Mouse (Mus musculus) B cell, adult 2 months (primary cell): ENCODE data around the gene Xpr1.

Experiments used
- DNase-seq, 2 experiments: peaks; one replicate each; pipeline ENCODE4 v3.0.0; 2022

The Xpr1 gene

GRCm38 (mm10) chr1:155400056-155400455 lies 17.2 kb downstream of the Xpr1 start:
- DNase-seq, result no peak

DNA sequence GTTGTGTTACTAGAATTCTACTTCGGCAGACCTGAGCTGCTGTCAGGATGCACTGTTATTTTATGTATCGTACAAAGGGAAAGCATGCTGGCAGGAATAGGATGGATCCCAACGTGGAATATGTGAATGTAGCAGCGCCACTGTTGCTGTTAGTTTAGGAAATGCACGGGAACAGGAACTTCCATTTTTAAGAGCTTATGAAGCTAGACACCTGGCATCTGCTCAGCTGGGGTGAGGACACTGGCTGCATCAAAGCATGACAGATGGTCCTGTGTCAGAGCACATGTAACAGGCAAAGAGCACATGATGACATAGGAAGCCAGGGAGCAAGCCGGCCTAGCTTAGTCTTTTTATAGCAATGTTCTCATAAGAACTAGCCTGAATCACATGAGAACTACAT lies 22.4 kb downstream of the Xpr1 start:
- DNase-seq, result peak; percentile 23 to 39

DNA sequence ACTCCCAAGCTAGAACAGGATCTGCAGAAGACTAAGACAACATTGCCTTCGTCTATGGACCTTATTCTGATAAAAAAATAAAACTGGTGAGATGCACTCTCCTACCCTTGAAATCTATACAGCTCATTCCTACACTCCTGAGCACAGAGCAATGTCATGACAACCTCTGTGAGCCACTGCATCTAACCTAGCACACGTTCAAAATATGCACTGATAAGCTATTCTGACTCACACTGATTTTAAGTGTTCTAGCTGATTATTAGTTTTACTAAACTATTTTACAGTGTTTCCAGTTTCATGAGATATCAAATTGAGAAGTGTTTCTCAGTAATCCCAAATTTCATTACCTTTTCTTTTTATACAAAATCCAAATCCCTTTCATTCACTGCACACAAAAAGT lies 23.2 kb downstream of the Xpr1 start:
- no peak for DNase-seq

GRCm38 (mm10) chr1:155392825-155393224 lies 24.4 kb downstream of the Xpr1 start:
- no peak for DNase-seq

DNA sequence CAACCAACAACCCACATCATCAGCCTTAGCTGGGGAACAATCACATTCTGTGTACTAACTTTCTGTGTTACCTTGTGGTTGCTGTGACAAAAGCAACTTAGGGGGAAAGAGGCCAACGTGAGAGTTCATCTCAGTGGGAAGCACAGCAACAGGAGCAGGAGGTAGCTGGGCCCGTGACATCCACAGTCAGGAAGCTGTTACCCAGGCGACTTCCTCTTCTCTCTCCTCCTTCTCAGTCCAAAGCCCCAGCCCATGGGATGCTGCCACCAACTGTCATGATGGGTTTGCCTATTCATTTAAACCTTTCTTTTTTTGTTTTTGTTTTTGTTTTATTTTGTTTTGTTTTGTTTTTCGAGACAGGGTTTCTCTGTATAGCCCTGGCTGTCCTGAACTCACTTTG lies 25.7 kb downstream of the Xpr1 start:
- DNase-seq, result no peak

- no peak for DNase-seq
Measured at GRCm38 (mm10) chr1:155388418-155388817, 28.8 kb downstream of the Xpr1 start.

- DNase-seq, result no peak
Measured at GRCm38 (mm10) chr1:155386551-155386950, 30.7 kb downstream of the Xpr1 start.

- DNase-seq, result no peak
Measured at GRCm38 (mm10) chr1:155383319-155384302, 33.6 kb downstream of the Xpr1 start.

- DNase-seq, result no peak
Measured at GRCm38 (mm10) chr1:155381931-155382330, 35.3 kb downstream of the Xpr1 start.

GRCm38 (mm10) chr1:155379289-155379688 lies 37.9 kb downstream of the Xpr1 start:
- no peak for DNase-seq

DNA sequence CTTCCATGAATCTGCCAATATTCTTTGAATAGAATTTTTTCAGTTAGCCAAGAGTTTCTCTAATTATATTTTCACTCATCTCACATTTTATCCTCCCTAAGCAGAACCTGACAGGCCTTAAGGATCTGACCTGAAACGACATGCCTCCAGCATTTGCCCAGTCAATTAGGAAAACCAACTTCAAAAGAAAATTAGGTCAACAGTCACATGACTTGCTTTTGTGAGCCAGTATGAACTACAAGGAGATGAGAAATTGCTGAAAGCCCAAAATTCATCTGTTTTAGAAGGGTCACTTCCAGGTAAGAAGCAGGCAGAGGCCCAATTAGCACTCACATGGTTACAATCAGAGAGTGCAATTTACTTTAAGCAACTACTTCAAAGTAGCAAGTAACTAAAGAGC lies 44.4 kb downstream of the Xpr1 start:
- DNase-seq, result no peak

GRCm38 (mm10) chr1:155370075-155370658 lies 47.0 kb downstream of the Xpr1 start:
- DNase-seq, result no peak

- no peak for DNase-seq
Measured at GRCm38 (mm10) chr1:155366366-155366765, 50.8 kb downstream of the Xpr1 start.

DNA sequence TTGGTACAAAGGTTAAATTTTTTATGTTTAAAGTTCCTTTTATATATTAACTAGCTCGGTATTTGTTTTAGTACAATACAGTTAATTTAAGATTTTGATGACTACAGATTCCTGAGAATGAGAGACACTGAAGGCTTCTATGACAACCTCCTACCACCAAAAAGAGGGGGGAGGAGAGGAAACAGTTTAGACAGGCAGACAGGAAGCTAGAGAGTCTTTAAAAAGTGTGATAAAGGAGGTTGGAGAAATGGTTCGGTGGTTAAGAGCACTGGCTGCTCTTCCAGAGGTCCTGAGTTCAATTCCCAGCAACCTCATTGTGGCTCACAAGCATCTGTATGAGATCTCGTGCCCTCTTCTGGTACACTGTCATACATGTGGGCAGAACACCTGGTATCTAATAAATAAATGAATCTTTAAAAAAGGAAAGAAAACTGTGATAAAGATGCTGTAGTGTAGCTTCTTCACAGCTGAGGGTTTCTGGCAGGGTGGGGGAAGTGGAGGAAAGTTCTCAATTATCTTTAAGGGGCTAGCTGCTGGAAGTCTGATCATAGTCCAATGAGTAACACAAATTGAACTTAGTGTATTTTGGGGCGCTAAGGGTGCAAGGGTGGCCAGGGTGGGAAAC lies 55.6 kb downstream of the Xpr1 start:
- DNase-seq, result no peak

GRCm38 (mm10) chr1:155353096-155353495 lies 64.1 kb downstream of the Xpr1 start:
- DNase-seq, result no peak

DNA sequence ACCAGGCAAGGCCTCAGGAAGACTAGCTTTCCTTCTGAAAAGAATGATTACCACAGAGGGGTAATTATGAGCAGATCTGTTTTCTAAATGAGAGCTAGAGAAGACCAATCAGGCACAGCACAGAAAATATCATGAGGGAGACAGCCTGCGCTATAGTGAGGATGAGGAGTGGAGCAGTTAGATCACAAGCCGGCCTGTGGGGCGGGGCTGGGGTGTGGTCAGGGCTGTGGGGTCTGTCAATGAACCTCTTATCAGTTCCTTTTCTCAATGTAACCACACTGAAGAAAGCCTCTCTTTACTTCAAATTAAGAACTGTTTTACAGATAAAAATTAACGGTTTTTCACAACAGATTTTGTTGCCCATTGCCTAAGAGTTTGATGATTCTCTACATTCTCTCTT lies 65.7 kb downstream of the Xpr1 start:
- DNase-seq, result no peak

GRCm38 (mm10) chr1:155348491-155348890 lies 68.7 kb downstream of the Xpr1 start:
- no peak for DNase-seq

DNA sequence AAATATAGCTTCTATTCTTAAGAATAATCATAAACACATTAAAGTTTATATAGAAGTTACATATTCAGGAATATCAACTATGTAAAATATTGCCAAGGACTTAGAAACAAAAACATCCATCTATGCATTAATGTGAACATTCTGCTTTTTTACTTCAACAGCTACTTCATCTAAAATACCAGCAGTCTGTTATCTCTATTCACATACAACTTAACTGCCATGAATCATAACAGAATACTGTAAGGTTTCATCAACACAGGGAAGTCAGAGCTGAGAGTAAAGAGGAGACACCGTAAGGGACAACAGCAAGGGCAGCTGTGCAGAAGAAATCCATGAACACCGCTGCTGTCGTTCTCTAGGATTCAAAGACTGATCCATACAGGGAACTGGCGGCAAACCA lies 69.9 kb downstream of the Xpr1 start:
- DNase-seq, result no peak

DNA sequence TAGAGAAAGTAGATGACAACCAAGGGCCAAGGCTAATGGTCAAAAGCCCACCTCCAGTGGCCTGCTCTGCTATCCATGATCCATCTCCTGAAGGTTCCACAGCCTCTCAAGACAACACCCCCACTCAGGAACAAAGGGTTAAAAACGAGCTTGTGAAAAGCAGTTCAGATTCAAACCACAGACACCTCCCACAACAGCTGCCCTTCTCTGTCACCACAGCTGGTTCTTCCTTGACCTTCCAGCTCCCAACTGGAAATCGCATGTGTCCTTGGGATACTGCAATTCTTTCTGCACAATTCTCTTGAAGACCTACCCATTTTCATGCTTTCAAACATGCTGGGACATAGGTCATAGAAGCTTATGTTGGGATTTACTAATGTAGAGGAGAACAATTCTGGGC lies 73.2 kb downstream of the Xpr1 start:
- DNase-seq, result no peak

DNA sequence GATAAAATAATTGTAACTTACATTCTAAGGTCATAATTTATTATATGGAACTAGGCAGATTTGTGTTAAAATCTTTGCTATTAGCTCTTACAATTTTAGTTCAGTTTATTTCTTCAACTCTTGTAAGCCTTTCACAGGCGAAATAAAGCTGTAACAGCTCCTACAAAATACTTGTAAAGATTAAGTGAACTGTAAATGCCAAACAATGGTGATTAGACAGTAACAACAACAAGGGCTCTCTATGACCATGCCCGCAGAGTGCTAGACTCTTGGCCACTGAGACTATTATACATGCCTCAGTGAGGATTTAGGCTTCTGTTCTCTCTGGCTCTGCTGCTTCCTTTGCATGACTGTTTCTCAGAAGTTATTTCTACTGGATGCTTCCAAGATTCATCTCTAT lies 77.6 kb downstream of the Xpr1 start:
- no peak for DNase-seq

GRCm38 (mm10) chr1:155337315-155337714 lies 79.9 kb downstream of the Xpr1 start:
- DNase-seq, result no peak

DNA sequence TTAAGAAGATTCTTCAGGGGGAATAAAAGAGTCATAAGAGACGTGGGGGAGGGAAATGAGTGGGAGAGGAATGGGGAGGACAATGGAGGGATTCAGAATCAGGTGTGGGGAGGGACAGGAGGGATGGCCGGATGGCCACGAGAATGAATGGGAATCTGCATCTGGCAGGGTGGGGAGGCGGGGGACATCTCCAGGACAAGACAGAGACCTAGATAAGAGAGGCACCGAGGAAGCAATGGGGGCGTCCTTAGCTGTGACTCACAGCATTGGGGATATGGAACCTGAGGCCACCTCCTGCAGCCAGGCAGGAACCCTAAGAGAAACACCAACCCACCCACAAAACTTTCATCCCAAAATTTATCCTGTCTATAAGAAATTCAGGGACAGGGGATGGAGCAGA lies 81.3 kb downstream of the Xpr1 start:
- DNase-seq, result no peak

DNA sequence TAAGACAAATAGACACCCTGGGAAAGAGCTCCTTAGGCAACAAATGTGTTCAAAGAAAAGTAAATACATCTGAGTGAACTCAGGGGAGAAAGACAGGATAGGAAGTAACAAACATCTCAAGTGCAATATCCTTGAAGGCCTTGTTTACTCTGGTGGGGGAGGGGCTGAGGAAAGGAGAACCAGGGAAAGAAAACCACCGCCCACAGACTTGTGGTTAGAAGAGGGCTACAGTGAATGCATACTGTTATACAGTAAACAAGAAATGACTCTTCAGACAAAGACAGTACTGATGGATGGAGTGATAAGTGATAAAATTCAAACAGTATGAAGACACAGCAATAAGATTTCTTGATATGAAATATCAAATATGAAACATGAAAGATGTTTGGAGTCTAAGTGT lies 95.0 kb downstream of the Xpr1 start:
- DNase-seq, result peak; percentile 9 to 24
